Mouse (Mus musculus) liver, postnatal 0 days (tissue): Measurements from ENCODE around the gene Ltb4r1. TPM values are rescaled to one million over a fixed set of nuclear protein-coding genes. Genes with fewer than 3 reads are reported as not detected.

Experiments
- ATAC-seq: fragments of 200-750 bp; cut with Nextera tagmentation; 2 replicates; pipeline ENCODE4 v1.8.0; 2017; ENCODE audit warnings: mild to moderate bottlenecking, moderate library complexity
- DNase-seq: peaks from one replicate; pipeline ENCODE4 v3.0.0-alpha.2; 2016
- H3K27ac ChIP-seq: fragments of 300-500 bp; sonication (generic); 2 replicates; pipeline ENCODE4 v1.5.1; 2014; ENCODE audit warnings: antibody characterized with exemption, moderate library complexity, mild to moderate bottlenecking, low read depth
- H3K27me3 ChIP-seq: fragments of 300-500 bp; sonication (generic); 2 replicates; pipeline ENCODE4 v1.6.1; 2014; ENCODE audit warnings: low read length, control low read depth, mixed read lengths; ENCODE audit not compliant: insufficient read depth
- H3K36me3 ChIP-seq: fragments of 300-500 bp; sonication (generic); replicated peaks from 2 replicates; pipeline ENCODE4 v1.6.1; 2014; ENCODE audit warnings: mild to moderate bottlenecking, control low read depth, low read length, moderate library complexity, mixed read lengths; ENCODE audit not compliant: insufficient read depth
- H3K4me1 ChIP-seq: fragments of 300-500 bp; sonication (generic); 2 replicates; pipeline ENCODE4 v1.6.1; 2014; ENCODE audit warnings: antibody characterized with exemption, mild to moderate bottlenecking, control low read depth; ENCODE audit not compliant: insufficient read depth
- H3K4me2 ChIP-seq: fragments of 300-500 bp; sonication (generic); 2 replicates; pipeline ENCODE4 v1.6.1; 2014; ENCODE audit warnings: low read depth, mild to moderate bottlenecking, low read length, moderate library complexity, mixed read lengths
- H3K4me3 ChIP-seq: fragments of 300-500 bp; sonication (generic); 2 replicates; pipeline ENCODE4 v1.5.1; 2014; ENCODE audit warnings: low read depth, low read length
- H3K9ac ChIP-seq: fragments of 300-500 bp; sonication (generic); replicated peaks from 2 replicates; pipeline ENCODE4 v1.6.1; 2014; ENCODE audit warnings: mild to moderate bottlenecking, moderate library complexity
- H3K9me3 ChIP-seq: fragments of 300-500 bp; sonication (generic); 2 replicates; pipeline ENCODE4 v1.6.1; 2016; ENCODE audit warnings: mild to moderate bottlenecking, control low read depth, low read length, mixed read lengths
- CTCF ChIP-seq: sonication (generic); IDR thresholded peaks from 2 replicates; pipeline ENCODE4 v1.5.1; 2016; ENCODE audit warnings: antibody characterized with exemption, low read depth
- EP300 ChIP-seq: IDR thresholded peaks from 2 replicates; pipeline ENCODE4 v1.6.1; 2016; ENCODE audit warnings: antibody characterized with exemption, low read depth, mild to moderate bottlenecking
- WGBS: fragments of 180-500 bp; shearing (Covaris S2); extraction: QIAGEN DNeasy Blood & Tissue Kit; methylation state at CpG from one replicate; pipeline ENCODE4 v1.1.7; 2014; ENCODE audit not compliant: insufficient replicate concordance; 5-methylcytosine and 5-hydroxymethylcytosine counted together
- polyA plus RNA-seq: library from polyadenylated mRNA; unstranded; fragments of >200 nt; fragmentation: Nextera tagmentation; extraction: Ambion mirVana; gene quantifications from 2 replicates; pipeline ENCODE4 v1.2.1, GENCODE M21; 2015

Gene Ltb4r1
- polyA plus RNA-seq, 1 experiment from 2014 or later, result 22.0 TPM

GRCm38 (mm10) chr14:55814885-55815284, 49.1 kb downstream of the Ltb4r1 start:
- Histone ChIP-seq H3K4me1 (no peaks in the 10 kb centered on the region), H3K4me3 (peak overlapping the region; percentile 38), H3K9me3 (no peaks in the 10 kb centered on the region), H3K9ac (no peak overlapping the region), H3K27me3 (no peaks in the 10 kb centered on the region), H3K36me3 (no peaks in the 10 kb centered on the region), H3K4me2 (peak overlapping the region; percentile 67), H3K27ac (no peak overlapping the region)
- TF ChIP-seq CTCF (no peak), EP300 (no peak)
- 28% methylated on average over 16 of the region's 16 CpGs for WGBS
- ATAC-seq, result peak; percentile 76
- peak; percentile 51 for DNase-seq

GRCm38 (mm10) chr14:55815310-55815751, 49.6 kb downstream of the Ltb4r1 start:
- no peaks in the 10 kb centered on the region for H3K27me3 ChIP-seq
- no peaks in the 10 kb centered on the region for H3K9me3 ChIP-seq
- H3K4me3 ChIP-seq, result peak overlapping the region; percentile 38
- no peak overlapping the region for H3K27ac ChIP-seq
- H3K9ac ChIP-seq, result no peak overlapping the region
- H3K4me1 ChIP-seq, result no peaks in the 10 kb centered on the region
- ATAC-seq (peak; percentile 75), DNase-seq (peak; percentile 42)
- TF ChIP-seq EP300, result no peak
- no peak for TF ChIP-seq CTCF
- H3K36me3 ChIP-seq, result no peaks in the 10 kb centered on the region
- H3K4me2 ChIP-seq, result peak overlapping the region; percentile 67
- 34% methylated on average over 17 of the region's 17 CpGs for WGBS

Other genes starting within 250 kb of the Ltb4r1 start
- gene Nrl, start 241.0 kb upstream of the Ltb4r1 start, polyA plus RNA-seq, result not detected in 2 replicates
- gene Pck2, start 225.7 kb upstream of the Ltb4r1 start, polyA plus RNA-seq, result 19.9 and 20.7 TPM in 2 replicates
- 59.9 and 62.7 TPM in 2 replicates for gene Dcaf11, start 206.0 kb upstream of the Ltb4r1 start, polyA plus RNA-seq
- gene A730061H03Rik, start 205.6 kb upstream of the Ltb4r1 start, polyA plus RNA-seq, result 1.3 and 1.4 TPM in 2 replicates
- gene Fitm1, start 190.3 kb upstream of the Ltb4r1 start, polyA plus RNA-seq, result 1.8 and 4.6 TPM in 2 replicates
- gene Psme1, start 187.8 kb upstream of the Ltb4r1 start, polyA plus RNA-seq, result 162 and 180 TPM in 2 replicates
- 17.3 and 19.2 TPM in 2 replicates for gene Emc9, start 180.7 kb upstream of the Ltb4r1 start, polyA plus RNA-seq
- 222 and 231 TPM in 2 replicates for gene Psme2, start 174.8 kb upstream of the Ltb4r1 start, polyA plus RNA-seq
- gene Rnf31, start 174.3 kb upstream of the Ltb4r1 start, polyA plus RNA-seq, result 8.5 and 9.6 TPM in 2 replicates
- 18.6 and 19.4 TPM in 2 replicates for gene Irf9, start 162.4 kb upstream of the Ltb4r1 start, polyA plus RNA-seq
- gene Rec8, start 147.9 kb upstream of the Ltb4r1 start, polyA plus RNA-seq, result 1.5 and 2.2 TPM in 2 replicates
- gene Ipo4, start 130.0 kb upstream of the Ltb4r1 start, polyA plus RNA-seq, result 14.7 and 16.6 TPM in 2 replicates
- gene Gm49378, start 128.1 kb upstream of the Ltb4r1 start, polyA plus RNA-seq, result 0.99 and 1.6 TPM in 2 replicates
- gene Tm9sf1, start 122.2 kb upstream of the Ltb4r1 start, polyA plus RNA-seq, result 39.3 and 42.8 TPM in 2 replicates
- gene Tssk4, start 115.8 kb upstream of the Ltb4r1 start, polyA plus RNA-seq, result 0.06 and 0.21 TPM in 2 replicates
- gene Mdp1, start 105.5 kb upstream of the Ltb4r1 start, polyA plus RNA-seq, result 16.0 and 16.1 TPM in 2 replicates
- 15.0 and 17.4 TPM in 2 replicates for gene Gmpr2, start 94.0 kb upstream of the Ltb4r1 start, polyA plus RNA-seq
- 228 and 231 TPM in 2 replicates for gene Nedd8, start 93.8 kb upstream of the Ltb4r1 start, polyA plus RNA-seq
- gene Tinf2, start 84.1 kb upstream of the Ltb4r1 start, polyA plus RNA-seq, result 11.5 and 14.1 TPM in 2 replicates
- 3.6 and 4.7 TPM in 2 replicates for gene Tgm1, start 52.0 kb upstream of the Ltb4r1 start, polyA plus RNA-seq
- gene Rabggta, start 43.7 kb upstream of the Ltb4r1 start, polyA plus RNA-seq, result 18.5 and 21.2 TPM in 2 replicates
- gene Dhrs1, start 20.3 kb upstream of the Ltb4r1 start, polyA plus RNA-seq, result 98.6 and 103 TPM in 2 replicates
- 13.2 and 14.5 TPM in 2 replicates for gene Nop9, start 20.3 kb upstream of the Ltb4r1 start, polyA plus RNA-seq
- 191 and 192 TPM in 2 replicates for gene Cideb, start 7.5 kb upstream of the Ltb4r1 start, polyA plus RNA-seq
- 1.8 and 2.1 TPM in 2 replicates for gene Ltb4r2, start 4.5 kb upstream of the Ltb4r1 start, polyA plus RNA-seq
- gene Adcy4, start 18.1 kb downstream of the Ltb4r1 start, polyA plus RNA-seq, result 1.5 and 1.7 TPM in 2 replicates
- 9.6 and 10.3 TPM in 2 replicates for gene Ripk3, start 22.9 kb downstream of the Ltb4r1 start, polyA plus RNA-seq
- gene Nfatc4, start 57.2 kb downstream of the Ltb4r1 start, polyA plus RNA-seq, result 0.41 and 0.63 TPM in 2 replicates
- 0.63 and 0.70 TPM in 2 replicates for gene Nynrin, start 88.0 kb downstream of the Ltb4r1 start, polyA plus RNA-seq
- gene Cbln3, start 118.4 kb downstream of the Ltb4r1 start, polyA plus RNA-seq, result 0.29 and 0.40 TPM in 2 replicates
- gene Khnyn, start 119.0 kb downstream of the Ltb4r1 start, polyA plus RNA-seq, result 4.6 and 5.2 TPM in 2 replicates
- 26.2 and 26.9 TPM in 2 replicates for gene Sdr39u1, start 134.3 kb downstream of the Ltb4r1 start, polyA plus RNA-seq
- 0.59 and 1.7 TPM in 2 replicates for gene Cma1, start 178.7 kb downstream of the Ltb4r1 start, polyA plus RNA-seq
- gene Cma2, start 185.0 kb downstream of the Ltb4r1 start, polyA plus RNA-seq, result not detected in 2 replicates